Mouse (Mus musculus) heart, embryonic 14.5 days (tissue): ENCODE results near the gene Fcna. TPM values are rescaled to one million over a fixed set of nuclear protein-coding genes. Genes with fewer than 3 reads are reported as not detected.
A peak's percentile ranks its signal among the peaks of the same experiment; 100 is the strongest.

Source experiments
- ATAC-seq: fragments of 200-750 bp; cut with Nextera tagmentation; 2 replicates; pipeline ENCODE4 v1.8.0; 2017; ENCODE audit warnings: low read depth, moderate TSS enrichment; ENCODE audit not compliant: insufficient number of reproducible peaks, insufficient read depth, low FRiP score
- H3K27ac ChIP-seq, 2 experiments: fragments of 200-500 bp in 1 of 2; fragments of 300-500 bp in 1 of 2; sonication (generic) in 1 of 2; replicated peaks in 1 of 2; 2 replicates each; pipeline ENCODE4 v1.5.1; 2012 to 2014; ENCODE audit warnings: low read depth in 2 of 2, low read length in 2 of 2, control low read depth in 1 of 2, mild to moderate bottlenecking in 1 of 2, mixed read lengths in 1 of 2; ENCODE audit not compliant: control insufficient read depth in 1 of 2, insufficient read depth in 1 of 2
- H3K27me3 ChIP-seq: fragments of 300-500 bp; sonication (generic); 2 replicates; pipeline ENCODE4 v1.6.1; 2014; ENCODE audit warnings: mild to moderate bottlenecking, low read length, control low read depth; ENCODE audit not compliant: control insufficient read depth, insufficient read depth
- H3K36me3 ChIP-seq: fragments of 300-500 bp; sonication (generic); 2 replicates; pipeline ENCODE4 v1.6.1; 2014; ENCODE audit warnings: mild to moderate bottlenecking, control low read depth, low read length, mixed read lengths; ENCODE audit not compliant: control insufficient read depth, insufficient read depth
- H3K4me1 ChIP-seq, 2 experiments: fragments of 200-500 bp in 1 of 2; fragments of 300-500 bp in 1 of 2; sonication (generic) in 1 of 2; 2 replicates each; pipeline ENCODE4 v1.6.1; 2012 to 2014; ENCODE audit warnings: low read length in 2 of 2, control low read depth in 1 of 2, mixed read lengths in 1 of 2; ENCODE audit not compliant: control insufficient read depth in 2 of 2, insufficient read depth in 2 of 2
- H3K4me2 ChIP-seq: fragments of 300-500 bp; sonication (generic); 2 replicates; pipeline ENCODE4 v1.6.1; 2014; ENCODE audit warnings: mild to moderate bottlenecking, low read length
- H3K4me3 ChIP-seq, 2 experiments: fragments of 200-500 bp in 1 of 2; fragments of 300-500 bp in 1 of 2; sonication (generic) in 1 of 2; 2 replicates each; pipeline ENCODE4 v1.5.1; 2012 to 2014; ENCODE audit warnings: low read length in 2 of 2, mild to moderate bottlenecking in 2 of 2, control low read depth in 1 of 2, low read depth in 1 of 2, moderate library complexity in 1 of 2; ENCODE audit not compliant: control insufficient read depth in 1 of 2, insufficient read depth in 1 of 2
- H3K9ac ChIP-seq: fragments of 300-500 bp; sonication (generic); 2 replicates; pipeline ENCODE4 v1.6.1; 2014; ENCODE audit warnings: mild to moderate bottlenecking, low read length
- H3K9me3 ChIP-seq: fragments of 300-500 bp; sonication (generic); 2 replicates; pipeline ENCODE4 v1.6.1; 2016; ENCODE audit warnings: low read length, control low read depth; ENCODE audit not compliant: control insufficient read depth
- WGBS: fragments of 180-500 bp; shearing (Covaris S2); extraction: QIAGEN DNeasy Blood & Tissue Kit; methylation state at CpG from one replicate; pipeline ENCODE4 v1.1.7; 2014; 5-methylcytosine and 5-hydroxymethylcytosine counted together
- polyA plus RNA-seq: library from polyadenylated mRNA; unstranded; fragments of >200 nt; fragmentation: Nextera tagmentation; extraction: Ambion mirVana; gene quantifications from 2 replicates; pipeline ENCODE4 v1.2.1, GENCODE M21; 2014

Gene Fcna
- polyA plus RNA-seq, 1 experiment from 2014 or later, result 3.2 TPM

GRCm38 (mm10) chr2:25581294-25581864 is 46.5 kb downstream of the Fcna start, which contains the start of gene Ajm1:
Ajm1 (minus strand) TSS chr2:25581757.
- Histone ChIP-seq H3K27ac (no peak within 1 kb of the TSS), H3K9ac (peak within 1 kb of the TSS; percentile 59), H3K4me1 (peaks cover 22 to 35% of the 10 kb centered on the region in 2 experiments), H3K36me3 (peaks cover 37% of the 10 kb centered on the region), H3K4me3 (peak within 1 kb of the TSS; percentile 15 to 38; a peak in 3 of 4 replicates), H3K4me2 (peak within 1 kb of the TSS; percentile 81), H3K27me3 (peaks cover 50% of the 10 kb centered on the region), H3K9me3 (no peaks in the 10 kb centered on the region)
- WGBS, result 7% methylated on average over 19 of the region's 19 CpGs
- ATAC-seq, result 0 out of 2 replicates have a peak, but pooled peaks have one; percentile 17

DNA sequence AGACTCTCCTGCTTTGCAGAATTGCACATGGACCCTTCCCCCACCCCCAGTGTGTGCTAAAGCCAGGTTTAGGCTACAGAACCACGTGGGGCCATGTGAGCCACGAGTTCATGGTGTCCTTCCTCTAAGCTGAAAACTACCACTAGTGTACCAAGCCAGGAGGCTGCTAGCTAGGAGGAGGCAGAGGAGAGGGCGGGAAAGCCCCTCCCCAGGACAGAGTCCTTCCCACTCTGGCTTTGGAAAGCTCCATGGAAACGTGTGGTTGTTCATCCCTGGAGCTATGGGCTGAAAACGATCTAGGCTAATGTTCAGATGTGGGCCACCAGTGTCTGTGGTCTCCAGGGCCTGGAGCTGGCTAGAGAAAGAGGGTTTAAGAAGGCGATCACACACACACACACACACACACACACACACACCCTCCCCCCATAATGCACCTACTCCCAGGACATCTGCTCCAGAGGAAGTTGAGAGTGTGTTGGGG is 47.2 kb downstream of the Fcna start:
- Histone ChIP-seq H3K9me3 (no peaks in the 10 kb centered on the region), H3K4me3 (no peak overlapping the region), H3K4me2 (no peak overlapping the region), H3K27me3 (peaks cover 55% of the 10 kb centered on the region), H3K27ac (no peak overlapping the region), H3K9ac (no peak overlapping the region), H3K36me3 (peaks cover 31% of the 10 kb centered on the region), H3K4me1 (peaks cover 26 to 42% of the 10 kb centered on the region in 2 experiments)
- no peak for ATAC-seq
- 45% methylated on average over 6 of the region's 6 CpGs for WGBS

- Histone ChIP-seq H3K4me3 (peak overlapping the region; percentile 1 to 24; a peak in 2 of 4 replicates), H3K27me3 (peaks cover 55% of the 10 kb centered on the region), H3K36me3 (peaks cover 23% of the 10 kb centered on the region), H3K9ac (no peak overlapping the region), H3K4me1 (peaks cover 30 to 46% of the 10 kb centered on the region in 2 experiments), H3K9me3 (no peaks in the 10 kb centered on the region), H3K27ac (no peak overlapping the region), H3K4me2 (peak overlapping the region; percentile 52)
- 4% methylated on average over 27 of the region's 27 CpGs for WGBS
- no peak for ATAC-seq
Measured at GRCm38 (mm10) chr2:25579737-25580460, 47.9 kb downstream of the Fcna start.

- H3K4me1 ChIP-seq, result peaks cover 30 to 46% of the 10 kb centered on the region in 2 experiments
Measured at GRCm38 (mm10) chr2:25578796-25579736, 48.8 kb downstream of the Fcna start.

DNA sequence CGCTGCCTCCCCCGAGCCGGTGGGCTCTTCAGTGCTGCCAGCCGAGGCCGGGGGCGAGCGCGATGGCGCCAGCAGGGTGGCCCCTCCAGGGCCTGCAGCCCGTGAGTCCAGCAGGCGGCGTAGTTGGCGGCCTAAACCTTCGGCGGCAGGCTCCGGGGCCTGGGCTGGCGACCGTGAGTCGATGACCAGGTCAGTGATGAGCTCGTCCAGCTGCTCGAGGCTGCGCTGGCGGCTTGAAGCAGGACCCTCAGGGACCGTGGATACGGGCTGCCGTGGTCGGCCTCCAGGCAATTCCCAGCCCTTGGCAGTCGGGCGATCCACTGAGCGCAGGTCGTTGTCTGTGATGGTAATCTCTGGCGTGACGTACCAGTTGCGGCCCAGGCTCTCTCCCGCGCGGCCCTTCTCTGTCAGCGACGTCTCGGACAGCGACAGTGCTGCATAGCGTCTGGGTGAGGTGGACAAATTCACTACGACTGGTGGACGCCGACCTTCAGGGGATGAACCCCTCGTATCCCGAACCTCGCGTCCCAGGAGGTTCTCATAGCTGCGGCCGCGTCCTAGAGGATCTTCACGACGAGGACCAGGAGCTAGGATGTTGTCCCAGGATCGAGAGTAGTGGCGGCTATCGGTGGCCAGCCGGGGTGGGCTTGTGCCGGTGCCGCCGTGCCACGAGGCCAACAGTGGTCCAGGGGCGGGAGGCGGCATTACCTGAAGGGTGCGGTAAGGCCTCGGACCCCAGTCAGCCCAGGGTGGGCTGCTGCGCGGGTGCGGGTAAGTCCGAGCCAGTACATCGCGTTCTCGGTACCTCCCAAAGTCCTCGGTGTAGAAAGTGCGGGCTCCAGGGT is 49.7 kb downstream of the Fcna start:
- ATAC-seq, result no peak
- H3K27me3 ChIP-seq, result peaks cover 55% of the 10 kb centered on the region
- peaks cover 6% of the 10 kb centered on the region for H3K36me3 ChIP-seq
- peaks cover 37 to 55% of the 10 kb centered on the region in 2 experiments for H3K4me1 ChIP-seq
- peak overlapping the region; percentile 1 to 29; a peak in 2 of 4 replicates for H3K4me3 ChIP-seq
- no peak overlapping the region for H3K27ac ChIP-seq
- no peaks in the 10 kb centered on the region for H3K9me3 ChIP-seq
- peak overlapping the region; percentile 51 for H3K4me2 ChIP-seq
- 6% methylated on average over 75 of the region's 75 CpGs for WGBS
- 0 out of 2 replicates have a peak overlapping the region, but pooled peaks have one; percentile 11 for H3K9ac ChIP-seq

More at GRCm38 (mm10) chr2:25578796-25579736, 48.8 kb downstream of the Fcna start:
- H3K9ac ChIP-seq, result no peak overlapping the region
- no peak overlapping the region for H3K27ac ChIP-seq
- H3K4me3 ChIP-seq, result peak overlapping the region; percentile 1 to 29; a peak in 2 of 4 replicates
- peaks cover 55% of the 10 kb centered on the region for H3K27me3 ChIP-seq
- ATAC-seq, result no peak
- H3K4me2 ChIP-seq, result peak overlapping the region; percentile 52
- no peaks in the 10 kb centered on the region for H3K9me3 ChIP-seq
- WGBS, result 5% methylated on average over 77 of the region's 77 CpGs
- peaks cover 15% of the 10 kb centered on the region for H3K36me3 ChIP-seq

GRCm38 (mm10) chr2:25576965-25577891 is 50.6 kb downstream of the Fcna start:
- ATAC-seq, result no peak
- WGBS, result 15% methylated on average over 92 of the region's 92 CpGs
- no peaks in the 10 kb centered on the region for H3K36me3 ChIP-seq
- H3K4me2 ChIP-seq, result peak overlapping the region; percentile 51
- peaks cover 55% of the 10 kb centered on the region for H3K27me3 ChIP-seq
- peak overlapping the region in 1 of 2 experiments; percentile 29; a peak in 2 of 4 replicates for H3K4me3 ChIP-seq
- H3K4me1 ChIP-seq, result peaks cover 35 to 53% of the 10 kb centered on the region in 2 experiments
- no peak overlapping the region for H3K9ac ChIP-seq
- no peaks in the 10 kb centered on the region for H3K9me3 ChIP-seq
- H3K27ac ChIP-seq, result no peak overlapping the region
